Mouse (Mus musculus): ENCODE measurements at regions not wholly inside any gene's neighbourhood (a gene's known extent, or its start where the extent isn't known, plus 50 kb on each side); places are given as distances from the start of the nearest gene placed in this dataset.

GRCm38 (mm10) chr10:12234141-12234540, 635.0 kb downstream of the Utrn start:
- no peak for ATAC-seq

GRCm38 (mm10) chr10:12248853-12249252, 620.3 kb downstream of the Utrn start:
- ATAC-seq = no peak

GRCm38 (mm10) chr10:12253274-12253673, 615.9 kb downstream of the Utrn start:
- no peak for ATAC-seq

GRCm38 (mm10) chr10:12285679-12286078, 583.5 kb downstream of the Utrn start:
- no peak for ATAC-seq

- no peak for ATAC-seq
Measured at GRCm38 (mm10) chr10:12298887-12299286, 570.3 kb downstream of the Utrn start.

GRCm38 (mm10) chr10:12302396-12302795, 566.8 kb downstream of the Utrn start:
- ATAC-seq = no peak

- ATAC-seq = no peak
Measured at GRCm38 (mm10) chr10:12320311-12320710, 548.9 kb downstream of the Utrn start.
